ENCODE assay signal across 21 mouse cellular contexts in the genomic region with DNA sequence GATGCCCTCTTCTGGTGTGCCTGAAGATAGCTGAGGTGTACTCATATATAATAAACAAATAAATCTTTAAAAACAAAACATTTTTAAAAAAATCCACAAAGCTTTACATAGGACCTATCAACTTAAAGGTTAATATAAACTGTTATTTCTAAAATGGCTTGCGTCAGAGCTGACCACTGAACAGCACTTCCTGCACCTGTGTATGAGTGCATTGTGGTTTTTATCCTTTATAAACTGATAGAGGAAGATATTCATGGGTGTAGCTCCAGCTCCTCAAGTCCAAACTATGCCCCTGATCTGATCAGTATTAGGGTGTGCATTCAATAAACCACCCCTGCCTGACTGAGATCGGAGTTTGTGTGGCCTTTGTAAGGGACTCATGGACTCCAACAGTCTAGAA. TPM values are rescaled to one million over a fixed set of nuclear protein-coding genes. Genes with fewer than 3 reads are reported as not detected.
DNase-seq lines count a peak whose midpoint lies in the region; ATAC-seq and TF ChIP-seq lines count a peak whose summit lies in the region.
"Had no signal": no experiment of that assay in that cellular context is flagged by ENCODE, and none has a peak within 500 bp of the region (broad histone marks: within the 10 kb centered on the region; RNA-seq: fewer than 3 reads in every experiment).

No protein-coding gene starts in this region.

- no peak overlapping the region for H3K4me3 ChIP-seq in gastrocnemius, adult 2 months
- H3K4me3 ChIP-seq: embryonic facial prominence, embryonic 15.5 days; erythroblast, embryonic 14.5 days; forebrain, embryonic 10.5 days; hindbrain, embryonic 13.5 days had no signal

- H3K36me3 ChIP-seq in splenic B cell, adult 2 months (ENCODE audit: control insufficient read depth, insufficient read depth, low read length, poor library complexity, severe bottlenecking), result no peaks in the 10 kb centered on the region
- H3K36me3 ChIP-seq: embryonic facial prominence, embryonic 15.5 days; forebrain, embryonic 10.5 days; hindbrain, embryonic 13.5 days had no signal

- H3K27me3 ChIP-seq in splenic B cell, adult 2 months (ENCODE audit: control insufficient read depth, insufficient read depth, low read length, poor library complexity, severe bottlenecking), result no peaks in the 10 kb centered on the region
- H3K27me3 ChIP-seq: CH12.LX; embryonic facial prominence, embryonic 15.5 days; hindbrain, embryonic 13.5 days had no signal

- peak; percentile 22; the same call in 1 of the 2 replicates for ATAC-seq in megakaryocyte, adult 5-6 weeks (ENCODE audit: poor library complexity, severe bottlenecking)
- ATAC-seq: forebrain, embryonic 14.5 days; hindbrain, postnatal 0 days had no signal

- TF ChIP-seq CTCF in gastrocnemius, adult 2 months (IDR thresholded peaks at IDR 0.05), result no peak

- intact Hi-C loops in gastrocnemius, adult 2 months (cut with DNase I), result no loop called here
- intact Hi-C loops in heart, postnatal 36 days (cut with DNase I), result no loop called here

- DNase-seq in gastrocnemius, adult 2 months, result no peak
- DNase-seq in gastrocnemius, postnatal 10 days, result no peak
- DNase-seq in 416B (ENCODE audit: low read depth), result peak; percentile 55
- peak; percentile 67 for DNase-seq in splenic B cell, adult 2 months (ENCODE audit: low read depth, low spot score)
- DNase-seq in kidney, adult 11 months, result no peak
- no peak for DNase-seq in heart, postnatal 36 days
- DNase-seq: adrenal gland, adult 8-10 months; adrenal gland, postnatal 36 days; cerebellum, adult 11 months; cerebellum, adult 8-10 months; cerebellum, postnatal 14 days; embryo, embryonic 11 days; heart, postnatal 10 days had no signal

- peak overlapping the region; percentile 48 for H3K27ac ChIP-seq in gastrocnemius, adult 2 months
- H3K27ac ChIP-seq: embryonic facial prominence, embryonic 15.5 days; forebrain, embryonic 10.5 days; hindbrain, embryonic 13.5 days; hindbrain, postnatal 0 days had no signal

RNA-seq across cellular contexts. Expression of a gene that starts 38.6 kb away (rescaled TPM):
- total RNA-seq in gastrocnemius, adult 2 months (2021), result 10 to 100 TPM; 41.0 to 42.5 TPM
- total RNA-seq in gastrocnemius, postnatal 10 days (2021), result 10 to 100 TPM; 60.8 to 65.1 TPM
- 281 and 294 TPM in 2 replicates for total RNA-seq in megakaryocyte, adult 5-6 weeks (2015)
- total RNA-seq in megakaryocyte, adult 5-6 weeks (2017), result 116 and 124 TPM in 2 replicates
- 10 to 100 TPM; 29.9 to 37.3 TPM for total RNA-seq in heart, postnatal 36 days (2021)

RNA-seq across cellular contexts. Expression of a gene that starts 48.0 kb away (rescaled TPM):
- 10 to 100 TPM; 19.8 to 26.1 TPM for total RNA-seq in gastrocnemius, adult 2 months (2021)
- total RNA-seq in gastrocnemius, postnatal 10 days (2021), result 10 to 100 TPM; 51.1 to 65.5 TPM
- total RNA-seq in megakaryocyte, adult 5-6 weeks (2015), result 138 and 149 TPM in 2 replicates
- total RNA-seq in megakaryocyte, adult 5-6 weeks (2017), result 55.5 and 60.0 TPM in 2 replicates
- total RNA-seq in heart, postnatal 36 days (2021), result 1 to 10 TPM; 8.2 to 8.9 TPM

Comparison
In these comparisons a context has a peak if more than half of its experiments do, and no peak if none do; other contexts are left out.
1. DNase-seq: peak in 416B (single experiment) and splenic B cell, adult 2 months (single experiment); none in gastrocnemius, adult 2 months (single experiment), gastrocnemius, postnatal 10 days (single experiment), kidney, adult 11 months (single experiment) and heart, postnatal 36 days (0 of 2).